Mouse (Mus musculus): ENCODE measurements around the gene Myo16.

Gene Myo16

GRCm38 (mm10) chr8:10638871-10639270 lies 485.2 kb downstream of the Myo16 start:
- DNase-seq, result no peak

- DNase-seq, result no peak
Observed at GRCm38 (mm10) chr8:10640176-10640810, 486.6 kb downstream of the Myo16 start.

- no peak for DNase-seq
Observed at GRCm38 (mm10) chr8:10640859-10641258, 487.1 kb downstream of the Myo16 start.

GRCm38 (mm10) chr8:10641343-10641742 lies 487.6 kb downstream of the Myo16 start:
- DNase-seq, result no peak

GRCm38 (mm10) chr8:10643244-10643643 lies 489.5 kb downstream of the Myo16 start:
- no peak for DNase-seq

GRCm38 (mm10) chr8:10644481-10644880 lies 490.8 kb downstream of the Myo16 start:
- no peak for DNase-seq

GRCm38 (mm10) chr8:10645740-10646139 lies 492.0 kb downstream of the Myo16 start:
- DNase-seq, result no peak

GRCm38 (mm10) chr8:10646485-10646884 lies 492.8 kb downstream of the Myo16 start:
- DNase-seq, result peak; percentile 5

- DNase-seq, result no peak
Observed at GRCm38 (mm10) chr8:10651546-10652315, 498.0 kb downstream of the Myo16 start.

GRCm38 (mm10) chr8:10653282-10653681 lies 499.6 kb downstream of the Myo16 start:
- no peak for DNase-seq

- no peak for DNase-seq
Observed at GRCm38 (mm10) chr8:10654922-10655518, 501.3 kb downstream of the Myo16 start.

GRCm38 (mm10) chr8:10663770-10664470 lies 510.2 kb downstream of the Myo16 start:
- DNase-seq, result no peak

- DNase-seq, result no peak
Observed at GRCm38 (mm10) chr8:10664861-10665543, 511.3 kb downstream of the Myo16 start.

- no peak for DNase-seq
Observed at GRCm38 (mm10) chr8:10665821-10666283, 512.1 kb downstream of the Myo16 start.

GRCm38 (mm10) chr8:10671862-10672548 lies 518.3 kb downstream of the Myo16 start:
- peak; percentile 2 for DNase-seq

- no peak for DNase-seq
Observed at GRCm38 (mm10) chr8:10677840-10678410, 524.2 kb downstream of the Myo16 start.

- DNase-seq, result no peak
Observed at GRCm38 (mm10) chr8:10681926-10682325, 528.2 kb downstream of the Myo16 start.

- DNase-seq, result no peak
Observed at GRCm38 (mm10) chr8:10683088-10683487, 529.4 kb downstream of the Myo16 start.

Measured in right cerebral cortex, adult 18-20 months (tissue).